Mouse (Mus musculus): ENCODE results near the gene Pomgnt2.

DNA sequence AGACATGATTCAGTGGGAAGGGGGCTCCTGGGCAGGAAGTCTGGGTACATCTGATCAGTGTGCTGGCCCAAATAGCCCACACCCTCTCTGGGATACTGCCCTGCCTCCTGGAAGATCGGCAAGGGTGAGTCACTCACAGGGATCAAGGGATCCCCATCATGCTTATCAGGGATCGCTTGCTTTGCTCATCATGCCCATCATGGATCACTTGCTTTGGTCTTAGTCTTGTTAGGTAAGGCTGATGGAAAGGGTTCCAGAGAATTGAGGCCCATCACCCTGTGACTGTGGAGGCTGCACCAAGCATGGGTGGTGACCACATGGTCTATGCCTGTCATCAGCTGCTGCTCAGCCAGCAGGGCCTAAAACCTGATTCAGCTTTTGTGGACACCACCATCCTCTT is 21.6 kb downstream of the Pomgnt2 start:
- TF ChIP-seq CHD2 (IDR thresholded peaks at IDR 0.05; ENCODE audit: low read depth, low read length) (no peak), HCFC1 (IDR thresholded peaks at IDR 0.05; ENCODE audit: borderline replicate concordance, insufficient read depth, low read length) (no peak), MAFK (IDR thresholded peaks at IDR 0.05; ENCODE audit: insufficient read depth, low read depth, low read length) (no peak)

Measured in ES-E14 (cell line).